Mouse (Mus musculus) urinary bladder, postnatal 10 days (tissue): Measurements from ENCODE around the gene Igfn1.

Experiments
- DNase-seq: peaks from one replicate; pipeline ENCODE4 v3.0.0; 2022; ENCODE audit warnings: low spot score

The Igfn1 gene

GRCm38 (mm10) chr1:135933704-135934293 lies 72.3 kb downstream of the Igfn1 start:
- DNase-seq: no peak

- no peak for DNase-seq
Measured at GRCm38 (mm10) chr1:135929876-135930275, 76.3 kb downstream of the Igfn1 start.

DNA sequence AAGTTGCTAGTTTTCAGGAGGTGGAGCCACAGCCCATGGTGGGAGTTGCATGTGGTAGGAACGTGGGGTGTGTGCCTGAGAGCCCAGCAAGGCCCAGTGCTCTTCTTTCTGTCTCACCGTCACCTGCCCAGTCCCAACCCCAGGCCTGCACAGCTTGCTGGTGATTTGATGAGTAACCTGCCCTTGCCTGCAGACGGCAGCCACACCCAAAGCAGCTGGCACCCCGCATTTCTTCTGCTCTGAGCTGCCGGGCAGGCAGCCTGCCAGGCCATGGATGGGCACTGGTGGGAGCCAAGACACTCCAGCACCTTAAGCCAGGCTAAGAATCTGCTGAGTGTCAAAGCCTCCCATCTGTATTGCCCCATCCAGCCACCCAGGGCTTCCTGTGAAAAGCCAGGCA lies 80.3 kb downstream of the Igfn1 start:
- DNase-seq: no peak

- DNase-seq: no peak
Measured at GRCm38 (mm10) chr1:135924377-135924994, 81.7 kb downstream of the Igfn1 start.

GRCm38 (mm10) chr1:135923229-135923628 lies 82.9 kb downstream of the Igfn1 start:
- DNase-seq: no peak

GRCm38 (mm10) chr1:135918644-135919407 lies 87.3 kb downstream of the Igfn1 start, which contains the start of gene Pkp1:
Gene Pkp1 (minus strand): TSS chr1:135919207.
- DNase-seq: no peak

DNA sequence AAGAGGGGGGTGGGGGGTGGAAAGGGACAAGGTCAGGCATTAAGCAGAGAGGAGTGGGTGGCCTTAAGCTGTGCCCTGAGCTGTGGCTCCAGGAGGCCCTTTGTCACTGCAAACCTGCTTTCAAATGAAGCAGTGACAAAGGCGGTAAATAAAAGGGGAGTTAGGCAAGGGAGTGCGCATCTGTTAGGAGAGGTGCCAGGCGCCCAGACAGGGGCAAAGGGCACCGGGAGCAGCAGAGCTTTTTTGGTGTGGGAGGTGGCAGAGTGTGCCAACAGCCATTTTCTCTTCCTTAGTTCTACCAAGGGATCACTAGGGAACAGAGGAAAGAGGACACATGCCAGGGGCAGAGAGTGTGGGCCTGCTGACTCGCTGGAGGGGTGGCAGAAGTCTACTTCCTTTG lies 88.9 kb downstream of the Igfn1 start:
- DNase-seq: no peak

DNA sequence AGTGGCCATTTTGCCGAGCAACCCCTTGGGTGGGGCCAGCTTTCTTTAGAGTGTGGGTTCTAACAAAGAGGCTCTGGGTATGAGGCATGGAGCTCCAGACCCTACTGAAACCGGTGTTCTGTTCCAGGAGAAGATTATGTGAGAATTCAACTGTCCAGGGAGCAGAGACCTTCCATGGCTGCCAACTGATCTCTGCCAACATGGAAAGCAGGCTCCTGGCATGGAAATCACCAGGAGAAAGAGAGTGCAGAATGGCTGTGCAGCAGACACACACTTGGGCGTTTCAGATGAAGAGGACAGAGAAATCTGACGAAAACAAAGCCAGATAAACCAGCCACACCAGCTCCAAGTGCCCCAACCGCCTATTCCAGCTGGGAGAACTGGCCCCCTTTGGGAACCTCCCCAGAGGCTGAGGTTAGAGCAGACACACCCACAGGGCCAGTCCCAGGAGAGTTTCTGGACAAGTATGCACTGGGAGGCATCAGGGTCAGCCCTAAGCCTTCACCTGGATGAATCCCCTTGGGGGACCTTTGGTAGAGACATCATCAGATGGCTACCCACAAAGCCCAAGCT lies 89.6 kb downstream of the Igfn1 start:
- no peak for DNase-seq

DNA sequence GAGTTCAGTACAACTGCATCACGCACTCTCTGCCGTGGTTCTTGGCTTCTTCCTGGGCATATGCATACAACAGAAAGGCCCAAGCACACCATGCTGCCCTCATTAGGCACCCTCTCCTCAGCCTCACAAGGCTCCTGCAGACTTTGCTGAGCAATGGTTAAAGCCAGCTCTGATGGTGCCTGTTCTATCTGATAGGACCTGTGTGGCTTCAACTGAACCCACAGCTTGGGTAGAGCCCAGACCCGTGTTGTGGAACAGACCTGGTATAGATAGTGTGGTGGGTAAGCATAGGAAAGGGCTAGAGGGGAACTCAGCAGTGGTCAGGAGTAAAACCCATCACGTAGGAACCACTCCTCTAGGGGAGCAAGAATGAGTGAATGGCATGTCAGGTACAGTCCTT lies 92.5 kb downstream of the Igfn1 start:
- DNase-seq: no peak

- DNase-seq: no peak
Measured at GRCm38 (mm10) chr1:135909381-135909780, 96.8 kb downstream of the Igfn1 start.

DNA sequence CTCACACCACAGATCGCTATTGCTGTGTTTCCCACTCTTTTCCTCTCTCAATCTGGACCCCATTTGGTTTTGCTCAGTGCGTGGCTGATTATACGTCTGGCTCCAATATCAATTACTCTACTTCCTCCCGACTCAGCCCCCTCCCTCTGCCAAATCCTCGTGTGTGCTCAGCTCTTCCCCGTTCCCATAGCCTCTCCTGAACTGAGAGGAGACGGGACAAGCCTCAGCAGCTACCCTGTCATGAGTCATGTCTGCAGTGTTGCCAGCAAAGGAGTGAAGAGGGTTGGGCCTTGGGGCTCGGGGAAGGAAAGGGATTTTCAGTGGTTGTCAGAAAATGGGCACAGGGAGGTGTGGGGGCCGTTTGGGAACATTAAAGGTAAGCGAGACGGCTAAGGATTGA lies 99.4 kb downstream of the Igfn1 start:
- DNase-seq: no peak
